In genomic region chr1:20759799-20760198, GRCm38 (mm10) we compare ENCODE assay signal across 16 mouse cellular contexts. TPM values are rescaled to one million over a fixed set of nuclear protein-coding genes. Genes with fewer than 3 reads are reported as not detected.
DNase-seq lines count a peak whose midpoint lies in the region; ATAC-seq and TF ChIP-seq lines count a peak whose summit lies in the region.
"Had no signal": no experiment of that assay in that cellular context is flagged by ENCODE, and none has a peak within 500 bp of the region (broad histone marks: within the 10 kb centered on the region; RNA-seq: fewer than 3 reads in every experiment).

No protein-coding gene starts in this region.

- H3K4me1 ChIP-seq in midbrain, embryonic 11.5 days (ENCODE audit: control insufficient read depth, insufficient read depth, low read length), result no peaks in the 10 kb centered on the region
- H3K4me1 ChIP-seq in midbrain, postnatal 0 days (ENCODE audit: insufficient read depth, low read length), result no peaks in the 10 kb centered on the region
- H3K4me1 ChIP-seq in heart, embryonic 11.5 days (ENCODE audit: control insufficient read depth, insufficient read depth, low read length), result no peaks in the 10 kb centered on the region
- H3K4me1 ChIP-seq: liver, embryonic 13.5 days; megakaryocyte, embryonic 14.5 days had no signal

- H3K9ac ChIP-seq in midbrain, embryonic 11.5 days (ENCODE audit: low read length), result no peak overlapping the region
- H3K9ac ChIP-seq in midbrain, postnatal 0 days (replicated peaks; ENCODE audit: low read length, poor library complexity, severe bottlenecking), result no peak overlapping the region
- no peak overlapping the region for H3K9ac ChIP-seq in heart, embryonic 11.5 days (ENCODE audit: low read depth, low read length)
- H3K9ac ChIP-seq: liver, embryonic 13.5 days had no signal

- no peak overlapping the region for H3K27ac ChIP-seq in midbrain, embryonic 11.5 days (ENCODE audit: low read depth, low read length)
- no peak overlapping the region for H3K27ac ChIP-seq in midbrain, postnatal 0 days (ENCODE audit: low read depth, low read length)
- H3K27ac ChIP-seq in heart, embryonic 11.5 days (ENCODE audit: low read depth, low read length), result no peak overlapping the region
- H3K27ac ChIP-seq: liver, embryonic 13.5 days had no signal

- no peak for ATAC-seq in midbrain, embryonic 11.5 days (ENCODE audit: low FRiP score)
- no peak for ATAC-seq in midbrain, postnatal 0 days (ENCODE audit: low FRiP score)
- ATAC-seq in heart, embryonic 11.5 days (replicated peaks; ENCODE audit: insufficient number of reproducible peaks, low FRiP score, low TSS enrichment), result no peak

- no peak for TF ChIP-seq CTCF in midbrain, postnatal 0 days (IDR thresholded peaks at IDR 0.05)

- H3K36me3 ChIP-seq in midbrain, embryonic 11.5 days (ENCODE audit: control insufficient read depth, insufficient read depth, low read length), result no peaks in the 10 kb centered on the region
- no peaks in the 10 kb centered on the region for H3K36me3 ChIP-seq in midbrain, postnatal 0 days (ENCODE audit: insufficient read depth, low read length)
- H3K36me3 ChIP-seq in heart, embryonic 11.5 days (ENCODE audit: control insufficient read depth, insufficient read depth, low read length), result no peaks in the 10 kb centered on the region
- H3K36me3 ChIP-seq: liver, embryonic 13.5 days had no signal

- H3K27me3 ChIP-seq in midbrain, embryonic 11.5 days (ENCODE audit: control insufficient read depth, insufficient read depth, low read length), result no peaks in the 10 kb centered on the region
- no peaks in the 10 kb centered on the region for H3K27me3 ChIP-seq in midbrain, postnatal 0 days (ENCODE audit: insufficient read depth, low read length)
- no peaks in the 10 kb centered on the region for H3K27me3 ChIP-seq in heart, embryonic 11.5 days (ENCODE audit: control insufficient read depth, insufficient read depth, low read length)
- H3K27me3 ChIP-seq: liver, embryonic 13.5 days; megakaryocyte, embryonic 14.5 days had no signal

- no peaks in the 10 kb centered on the region for H3K9me3 ChIP-seq in midbrain, embryonic 11.5 days (ENCODE audit: control insufficient read depth, low read length)
- H3K9me3 ChIP-seq in midbrain, postnatal 0 days (ENCODE audit: low read length), result no peaks in the 10 kb centered on the region
- H3K9me3 ChIP-seq in heart, embryonic 11.5 days (replicated peaks; ENCODE audit: control insufficient read depth, low read length), result no peaks in the 10 kb centered on the region
- H3K9me3 ChIP-seq: liver, embryonic 13.5 days had no signal

- peak; percentile 8 for DNase-seq in midbrain, embryonic 11.5 days (ENCODE audit: low spot score, missing footprints)
- no peak for DNase-seq in midbrain, postnatal 0 days (ENCODE audit: low spot score)
- peak; percentile 41 to 70 for DNase-seq in frontal cortex, adult 2 months (ENCODE audit: extremely low spot score in 1 of 2, low spot score in 1 of 2)
- peak; percentile 13 to 17 for DNase-seq in layer of hippocampus, postnatal 25 days (ENCODE audit: extremely low spot score in 1 of 2, low spot score in 1 of 2)
- peak; percentile 36 to 59 for DNase-seq in right cerebral cortex, postnatal 36 days (ENCODE audit: low spot score in 2 of 2)
- DNase-seq in kidney, adult 18-20 months, result no peak
- DNase-seq in heart, postnatal 14 days, result no peak
- DNase-seq: liver, embryonic 13.5 days had no signal

- 91% methylated on average over 10 of the region's 10 CpGs for WGBS in midbrain, embryonic 11.5 days
- WGBS in midbrain, postnatal 0 days, result 91% methylated on average over 10 of the region's 10 CpGs
- 77% methylated on average over 10 of the region's 10 CpGs for WGBS in heart, embryonic 11.5 days (ENCODE audit: insufficient replicate concordance)

- intact Hi-C loops in heart, postnatal 14 days (cut with DNase I), result no loop called here

- no peak overlapping the region for H3K4me2 ChIP-seq in midbrain, embryonic 11.5 days
- no peak overlapping the region for H3K4me2 ChIP-seq in midbrain, postnatal 0 days (ENCODE audit: low read depth, low read length, poor library complexity, severe bottlenecking)
- no peak overlapping the region for H3K4me2 ChIP-seq in heart, embryonic 11.5 days
- H3K4me2 ChIP-seq: liver, embryonic 13.5 days had no signal

- no peak overlapping the region for H3K4me3 ChIP-seq in midbrain, embryonic 11.5 days (ENCODE audit: low read depth, low read length)
- no peak overlapping the region for H3K4me3 ChIP-seq in midbrain, postnatal 0 days (ENCODE audit: low read depth, low read length)
- no peak overlapping the region for H3K4me3 ChIP-seq in heart, embryonic 11.5 days (ENCODE audit: low read depth, low read length)
- H3K4me3 ChIP-seq: liver, embryonic 13.5 days; megakaryocyte, embryonic 14.5 days had no signal

RNA-seq across cellular contexts. Expression of gene Il17a, which starts 29.1 kb away (rescaled TPM):
- polyA plus RNA-seq in midbrain, embryonic 11.5 days (2014; fragmentation: Nextera tagmentation; extraction: Ambion mirVana), result not detected in 2 replicates
- not detected in 2 replicates for total RNA-seq in midbrain, postnatal 0 days (2014; rRNA removed)
- polyA plus RNA-seq in midbrain, postnatal 0 days (2015; fragmentation: Nextera tagmentation; extraction: Ambion mirVana), result not detected in 2 replicates
- not detected in 2 replicates for polyA plus RNA-seq in frontal cortex, adult 2 months (2012; rRNA removed)
- total RNA-seq in layer of hippocampus, postnatal 25 days (2021), result not detected
- total RNA-seq in heart, postnatal 14 days (2021), result not detected
- polyA plus RNA-seq in heart, embryonic 11.5 days (2014; fragmentation: Nextera tagmentation; extraction: Ambion mirVana), result not detected in 2 replicates
- total RNA-seq: adrenal gland, adult 18-20 months; common myeloid progenitor, adult 5-6 weeks; gastrocnemius, postnatal 4 days; hematopoietic stem cell, adult 5-6 weeks; MEL had no signal
- polyA plus RNA-seq: kidney, embryonic 16.5 days; liver, embryonic 13.5 days had no signal

RNA-seq across cellular contexts. Expression of gene Il17f, which starts 30.6 kb away (rescaled TPM):
- 0.14 TPM in 1 of 2 replicates, not detected in the other for polyA plus RNA-seq in midbrain, embryonic 11.5 days (2014; fragmentation: Nextera tagmentation; extraction: Ambion mirVana)
- 0.38 TPM in 1 of 2 replicates, not detected in the other for total RNA-seq in midbrain, postnatal 0 days (2014; rRNA removed)
- polyA plus RNA-seq in midbrain, postnatal 0 days (2015; fragmentation: Nextera tagmentation; extraction: Ambion mirVana), result 0.31 TPM in 1 of 2 replicates, not detected in the other
- polyA plus RNA-seq in frontal cortex, adult 2 months (2012; rRNA removed), result not detected in 2 replicates
- not detected for total RNA-seq in layer of hippocampus, postnatal 25 days (2021)
- not detected for total RNA-seq in heart, postnatal 14 days (2021)
- not detected in 2 replicates for polyA plus RNA-seq in heart, embryonic 11.5 days (2014; fragmentation: Nextera tagmentation; extraction: Ambion mirVana)
- total RNA-seq: adrenal gland, adult 18-20 months; gastrocnemius, postnatal 4 days; hematopoietic stem cell, adult 5-6 weeks; MEL had no signal
- polyA plus RNA-seq: kidney, embryonic 16.5 days; liver, embryonic 13.5 days had no signal

Comparison
In these comparisons a context has a peak if more than half of its experiments do, and no peak if none do; other contexts are left out.
1. DNase-seq: peak in midbrain, embryonic 11.5 days (single experiment), frontal cortex, adult 2 months (2 of 2), layer of hippocampus, postnatal 25 days (2 of 2) and right cerebral cortex, postnatal 36 days (2 of 2); none in midbrain, postnatal 0 days (single experiment), kidney, adult 18-20 months (single experiment) and heart, postnatal 14 days (0 of 2).